Mouse (Mus musculus) CH12.LX (cell line): ENCODE results near the gene Slc5a11. TPM values are rescaled to one million over a fixed set of nuclear protein-coding genes. Genes with fewer than 3 reads are reported as not detected.

Source experiments
- DNase-seq: peaks from one replicate; pipeline ENCODE4 v3.0.0-alpha.2; 2013; ENCODE audit errors: extremely low read depth
- H3K27ac ChIP-seq: 2 replicates; pipeline ENCODE4 v1.5.1; 2012; ENCODE audit warnings: low read depth, mild to moderate bottlenecking, control low read depth, moderate library complexity; ENCODE audit not compliant: insufficient read depth
- H3K27me3 ChIP-seq: replicated peaks from 2 replicates; pipeline ENCODE3; 2012; ENCODE audit warnings: inconsistent platforms
- H3K36me3 ChIP-seq, 2 experiments: replicated peaks in 1 of 2; 2 replicates each; pipeline versions ENCODE3 to v1.6.1; 2012; ENCODE audit warnings: inconsistent platforms in 1 of 2, low read length in 1 of 2, mild to moderate bottlenecking in 1 of 2, mixed read lengths in 1 of 2, moderate library complexity in 1 of 2; ENCODE audit not compliant: control insufficient read depth in 1 of 2, insufficient read depth in 1 of 2
- H3K4me1 ChIP-seq, 2 experiments: 2 replicates each; pipeline ENCODE4 v1.6.1; 2012; ENCODE audit warnings: inconsistent platforms in 1 of 2, moderate library complexity in 1 of 2; ENCODE audit not compliant: insufficient read depth in 2 of 2, control insufficient read depth in 1 of 2
- H3K4me2 ChIP-seq: 2 replicates; pipeline ENCODE4 v1.6.1; 2012; ENCODE audit warnings: low read depth, mild to moderate bottlenecking, control low read depth; ENCODE audit not compliant: poor library complexity, insufficient read depth, severe bottlenecking
- H3K4me3 ChIP-seq, 3 experiments: fragments of 150-350 bp in 1 of 3; sonication (generic) in 1 of 3; replicated peaks in 1 of 3; 2 replicates each; pipeline versions ENCODE3 to v1.5.1; 2011 to 2012; ENCODE audit warnings: low read depth in 2 of 3, low read length in 2 of 3, mild to moderate bottlenecking in 2 of 3, moderate library complexity in 2 of 3, control low read depth in 1 of 3, improper control_type of control experiment in 1 of 3, inconsistent platforms in 1 of 3, mixed read lengths in 1 of 3; ENCODE audit not compliant: poor library complexity in 1 of 3
- H3K79me2 ChIP-seq: replicated peaks from 2 replicates; pipeline ENCODE4 v1.6.1; 2012; ENCODE audit warnings: mild to moderate bottlenecking, moderate library complexity; ENCODE audit not compliant: control insufficient read depth, poor library complexity, insufficient read depth, severe bottlenecking; ENCODE audit errors: extremely low read depth
- H3K9ac ChIP-seq: 2 replicates; pipeline ENCODE4 v1.6.1; 2012; ENCODE audit warnings: low read depth, mild to moderate bottlenecking, control low read depth, moderate library complexity; ENCODE audit not compliant: insufficient read depth
- H3K9me3 ChIP-seq: replicated peaks from 2 replicates; pipeline ENCODE3; 2012; ENCODE audit warnings: low read length, inconsistent platforms, mixed read lengths
- BHLHE40 ChIP-seq: IDR thresholded peaks from 2 replicates; pipeline ENCODE4 v1.6.1; 2011; ENCODE audit warnings: mild to moderate bottlenecking, low read depth, low read length, improper control_type of control experiment
- CTCF ChIP-seq, 2 experiments: IDR thresholded peaks in 1 of 2; conservative IDR thresholded peaks in 1 of 2; 2 replicates each; pipeline ENCODE4 v1.5.1; 2011 to 2012; ENCODE audit warnings: low read depth in 2 of 2, low read length in 2 of 2, improper control_type of control experiment in 1 of 2, inconsistent platforms in 1 of 2, mild to moderate bottlenecking in 1 of 2, moderate library complexity in 1 of 2
- EP300 ChIP-seq: IDR thresholded peaks from 2 replicates; pipeline ENCODE4 v1.6.1; 2011; ENCODE audit warnings: low read length, improper control_type of control experiment
- HCFC1 ChIP-seq: IDR thresholded peaks from 2 replicates; pipeline ENCODE4 v1.6.1; 2012; ENCODE audit warnings: low read depth, mild to moderate bottlenecking, inconsistent platforms, low read length, improper control_type of control experiment
- IRF4 ChIP-seq: IDR thresholded peaks from 2 replicates; pipeline ENCODE4 v1.6.1; 2014; ENCODE audit warnings: low read depth, mild to moderate bottlenecking, inconsistent platforms, low read length, improper control_type of control experiment
- JUND ChIP-seq: conservative IDR thresholded peaks from 2 replicates; pipeline ENCODE4 v1.6.1; 2011; ENCODE audit warnings: low read depth, low read length, improper control_type of control experiment
- KAT2A ChIP-seq: IDR thresholded peaks from 2 replicates; pipeline ENCODE4 v1.6.1; 2012; ENCODE audit warnings: low read length, improper control_type of control experiment, inconsistent platforms; ENCODE audit not compliant: insufficient replicate concordance
- MEF2A ChIP-seq: IDR thresholded peaks from 2 replicates; pipeline ENCODE4 v1.6.1; 2014; ENCODE audit warnings: low read depth, mild to moderate bottlenecking, inconsistent platforms, low read length, improper control_type of control experiment, borderline replicate concordance
- MXI1 ChIP-seq: IDR thresholded peaks from 2 replicates; pipeline ENCODE4 v1.6.1; 2011; ENCODE audit warnings: mild to moderate bottlenecking, low read depth, low read length, improper control_type of control experiment
- MYC ChIP-seq: IDR thresholded peaks from 2 replicates; pipeline ENCODE4 v1.6.1; 2011; ENCODE audit warnings: low read depth, mild to moderate bottlenecking, improper control_type of control experiment, low read length
- NELFE ChIP-seq: IDR thresholded peaks from 2 replicates; pipeline ENCODE4 v1.6.1; 2011; ENCODE audit warnings: low read depth, low read length, improper control_type of control experiment
- NRF1 ChIP-seq: IDR thresholded peaks from 2 replicates; pipeline ENCODE4 v1.6.1; 2014; ENCODE audit warnings: low read depth, mild to moderate bottlenecking, inconsistent platforms, low read length, improper control_type of control experiment, moderate library complexity
- POLR2A ChIP-seq: IDR thresholded peaks from 2 replicates; pipeline ENCODE4 v1.6.1; 2011; ENCODE audit warnings: low read depth, mild to moderate bottlenecking, improper control_type of control experiment, low read length
- SIN3A ChIP-seq: IDR thresholded peaks from 2 replicates; pipeline ENCODE4 v1.6.1; 2012; ENCODE audit warnings: low read length, improper control_type of control experiment, inconsistent platforms
- TBP ChIP-seq: conservative IDR thresholded peaks from 2 replicates; pipeline ENCODE4 v1.6.1; 2011; ENCODE audit warnings: low read depth, low read length, improper control_type of control experiment
- UBTF ChIP-seq: IDR thresholded peaks from 2 replicates; pipeline ENCODE4 v1.6.1; 2012; ENCODE audit warnings: low read depth, mild to moderate bottlenecking, inconsistent platforms, low read length, improper control_type of control experiment, moderate library complexity
- USF1 ChIP-seq: IDR thresholded peaks from 2 replicates; pipeline ENCODE4 v1.6.1; 2014; ENCODE audit warnings: low read depth, mild to moderate bottlenecking, inconsistent platforms, low read length, improper control_type of control experiment
- USF2 ChIP-seq: conservative IDR thresholded peaks from 2 replicates; pipeline ENCODE4 v1.6.1; 2011; ENCODE audit warnings: low read depth, low read length, improper control_type of control experiment
- dilution Hi-C: fragments of 300-500 bp; cut with MboI; formaldehyde crosslinking; loops from 2 replicates; pipeline ENCODE4 v1.14.3; 2020; ENCODE audit warnings: low sequenced_read_pairs; ENCODE audit not compliant: extremely low pct_unique_long_range_greater_than_20kb, extremely low pct_ligation_motif_present
- in situ Hi-C: fragments of 300-500 bp; cut with MboI; formaldehyde crosslinking; loops from 3 replicates; pipeline ENCODE4 v1.14.3; 2019; ENCODE audit warnings: low sequenced_read_pairs, low pct_ligation_motif_present, low pct_unique_long_range_greater_than_20kb, mixed read lengths
- polyA plus RNA-seq: library from polyadenylated mRNA; unstranded; fragments of >175 nt; gene quantifications from 2 replicates; pipeline ENCODE4 v1.2.1, GENCODE M21; 2012; ENCODE audit warnings: low read depth; ENCODE audit not compliant: insufficient read length
- total RNA-seq, 2 experiments: library from RNA; depleted of rRNA; stranded (reverse); fragments of 300-350 nt in 1 of 2; fragments of >200 nt in 1 of 2; gene quantifications; 2 replicates each; pipeline ENCODE4 v1.2.3; 2012 to 2014

The Slc5a11 gene
- total and polyA plus RNA-seq, 3 experiments, result 0.38 to 1.3 (median 1.2) TPM

DNA sequence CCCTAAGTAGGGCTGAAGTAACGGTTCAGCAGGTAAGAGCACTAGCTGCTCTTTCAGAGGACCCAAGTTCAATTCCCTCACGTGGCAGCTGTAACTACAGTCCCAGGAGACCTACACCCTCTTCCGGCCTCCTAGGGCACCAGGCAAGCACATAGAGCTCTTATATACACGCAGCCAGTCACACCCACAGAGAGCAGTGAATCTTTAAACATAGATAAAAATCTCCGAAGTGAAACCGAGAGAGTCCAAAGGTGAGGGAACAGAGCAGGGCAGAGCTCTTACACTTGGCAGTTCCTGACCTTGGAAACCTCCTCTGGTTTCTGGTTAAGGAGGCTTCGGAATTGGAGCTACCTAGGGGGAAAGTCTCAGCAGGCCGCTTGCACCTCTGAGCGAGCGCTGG is 15.9 kb upstream of the Slc5a11 start:
- Histone ChIP-seq H3K79me2 (no peaks in the 10 kb centered on the region), H3K9me3 (no peaks in the 10 kb centered on the region), H3K27me3 (no peaks in the 10 kb centered on the region), H3K4me3 (no peak overlapping the region), H3K4me2 (peak overlapping the region; percentile 16; the same call in 1 of the 2 replicates), H3K36me3 (peaks cover 7 to 18% of the 10 kb centered on the region in 2 experiments), H3K27ac (no peak overlapping the region), H3K4me1 (peaks cover 2 to 14% of the 10 kb centered on the region in 2 experiments; a peak in 2 of 4 replicates), H3K9ac (no peak overlapping the region)
- DNase-seq, result peak; percentile 35
- peak; percentile 88 for TF ChIP-seq BHLHE40
- 0 out of 2 replicates have a peak, but pooled peaks have one; percentile 33 for TF ChIP-seq MYC
- TF ChIP-seq POLR2A, result no peak
- dilution Hi-C loops (no loop called here), in situ Hi-C loops (loop anchor here (25.0 kb wide), 1 partner anchor 186 kb away; no protein-coding TSS in a partner anchor)

DNA sequence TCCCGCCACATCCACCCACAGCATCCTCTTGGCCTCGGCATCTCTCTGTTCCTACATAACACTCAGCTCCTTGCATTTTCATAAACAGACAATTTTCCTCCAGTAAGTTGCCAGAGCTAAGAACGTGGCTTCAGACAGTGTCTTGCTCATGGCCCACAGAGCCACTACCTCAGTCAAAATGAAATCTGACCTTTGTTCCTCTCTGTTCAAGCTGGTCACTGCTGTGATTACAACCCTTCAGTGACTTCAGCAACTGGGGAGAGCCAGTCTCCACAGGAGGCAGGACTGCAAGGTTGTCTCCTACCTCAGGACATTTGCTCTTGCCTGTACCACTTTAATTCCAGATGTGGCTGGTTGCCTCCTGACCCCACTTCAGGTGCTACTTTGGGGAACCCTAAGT is 15.4 kb upstream of the Slc5a11 start:
- Histone ChIP-seq H3K4me1 (peaks cover 2 to 14% of the 10 kb centered on the region in 2 experiments; a peak in 2 of 4 replicates), H3K27me3 (no peaks in the 10 kb centered on the region), H3K79me2 (no peaks in the 10 kb centered on the region), H3K4me2 (0 out of 2 replicates have a peak overlapping the region, but pooled peaks have one; percentile 16), H3K9me3 (no peaks in the 10 kb centered on the region), H3K4me3 (no peak overlapping the region), H3K27ac (no peak overlapping the region), H3K36me3 (peaks cover 7 to 15% of the 10 kb centered on the region in 2 experiments), H3K9ac (no peak overlapping the region)
- in situ Hi-C loops, result loop anchor here (25.0 kb wide), 1 partner anchor 187 kb away; no protein-coding TSS in a partner anchor
- no peak for DNase-seq
- TF ChIP-seq TBP (no peak), MEF2A (no peak), NRF1 (no peak), NELFE (no peak), HCFC1 (no peak), KAT2A (no peak), SIN3A (no peak), USF1 (no peak), JUND (no peak), EP300 (no peak), USF2 (no peak), UBTF (no peak), CTCF (conservative IDR thresholded peaks at IDR 0.05 in 1 of 2, IDR thresholded peaks at IDR 0.05 in 1 of 2; ENCODE audit: low read depth in 2 of 2, low read length in 2 of 2) (no peak), MXI1 (no peak), IRF4 (no peak), BHLHE40 (no peak)
- dilution Hi-C loops, result no loop called here
